Mouse (Mus musculus) MEL (cell line): ENCODE measurements around the gene Caprin1. TPM values are rescaled to one million over a fixed set of nuclear protein-coding genes. Genes with fewer than 3 reads are reported as not detected.
A peak's percentile ranks its signal among the peaks of the same experiment; 100 is the strongest.

Source experiments
- DNase-seq: peaks from one replicate; pipeline ENCODE4 v3.0.0; 2011; ENCODE audit warnings: low read depth, low spot score
- H3K27ac ChIP-seq: 2 replicates; pipeline ENCODE4 v1.5.1; 2012; ENCODE audit warnings: low read depth, mild to moderate bottlenecking, control low read depth, low read length, moderate library complexity; ENCODE audit not compliant: control insufficient read depth
- H3K27me3 ChIP-seq, 2 experiments: fragments of 150-350 bp in 1 of 2; sonication (generic) in 1 of 2; 2 replicates each; pipeline ENCODE4 v1.6.1; 2012; ENCODE audit warnings: low read length in 2 of 2, mild to moderate bottlenecking in 2 of 2, improper control_type of control experiment in 1 of 2, moderate library complexity in 1 of 2; ENCODE audit not compliant: insufficient read depth in 2 of 2, control insufficient read depth in 1 of 2
- H3K36me3 ChIP-seq, 2 experiments: 2 replicates each; pipeline ENCODE4 v1.6.1; 2012 to 2014; ENCODE audit warnings: low read length in 2 of 2, improper control_type of control experiment in 1 of 2, inconsistent platforms in 1 of 2, mild to moderate bottlenecking in 1 of 2; ENCODE audit not compliant: insufficient read depth in 2 of 2, control insufficient read depth in 1 of 2
- H3K4me1 ChIP-seq, 2 experiments: fragments of 150-350 bp in 1 of 2; sonication (generic) in 1 of 2; 2 replicates each; pipeline ENCODE4 v1.6.1; 2012; ENCODE audit warnings: low read length in 2 of 2, improper control_type of control experiment in 1 of 2, mild to moderate bottlenecking in 1 of 2; ENCODE audit not compliant: insufficient read depth in 2 of 2, control insufficient read depth in 1 of 2
- H3K4me3 ChIP-seq, 2 experiments: fragments of 150-350 bp in 1 of 2; sonication (generic) in 1 of 2; 2 replicates each; pipeline ENCODE4 v1.5.1; 2012; ENCODE audit warnings: low read depth in 2 of 2, low read length in 2 of 2, mild to moderate bottlenecking in 2 of 2, moderate library complexity in 2 of 2, control low read depth in 1 of 2, improper control_type of control experiment in 1 of 2; ENCODE audit not compliant: control insufficient read depth in 1 of 2, insufficient read depth in 1 of 2
- H3K79me2 ChIP-seq: 2 replicates; pipeline ENCODE4 v1.6.1; 2012; ENCODE audit warnings: mild to moderate bottlenecking, low read length, moderate library complexity; ENCODE audit not compliant: control insufficient read depth, poor library complexity, insufficient read depth
- H3K9ac ChIP-seq: 2 replicates; pipeline ENCODE4 v1.6.1; 2012; ENCODE audit warnings: low read depth, mild to moderate bottlenecking, control low read depth, low read length, moderate library complexity; ENCODE audit not compliant: control insufficient read depth, poor library complexity, severe bottlenecking
- H3K9me3 ChIP-seq: fragments of 150-350 bp; sonication (generic); replicated peaks from 2 replicates; pipeline ENCODE4 v1.6.1; 2012; ENCODE audit warnings: mild to moderate bottlenecking, low read length, improper control_type of control experiment, moderate library complexity; ENCODE audit not compliant: insufficient read depth
- CTCF ChIP-seq, 3 experiments: IDR thresholded peaks in 2 of 3; conservative IDR thresholded peaks in 1 of 3; 2 replicates each; pipeline ENCODE4 v1.5.1; 2011 to 2012; ENCODE audit warnings: low read length in 3 of 3, low read depth in 2 of 3, mild to moderate bottlenecking in 2 of 3, improper control_type of control experiment in 1 of 3, inconsistent platforms in 1 of 3, mixed read lengths in 1 of 3, moderate library complexity in 1 of 3; ENCODE audit not compliant: control insufficient read depth in 1 of 3, insufficient read depth in 1 of 3, poor library complexity in 1 of 3, severe bottlenecking in 1 of 3
- E2F4 ChIP-seq: IDR thresholded peaks from 2 replicates; pipeline ENCODE4 v1.6.1; 2011; ENCODE audit warnings: low read depth, low read length, improper control_type of control experiment, borderline replicate concordance
- ETS1 ChIP-seq: IDR thresholded peaks from 2 replicates; pipeline ENCODE4 v1.6.1; 2012; ENCODE audit warnings: low read depth, mild to moderate bottlenecking, inconsistent platforms, low read length, improper control_type of control experiment, moderate library complexity
- GATA1 ChIP-seq: IDR thresholded peaks from 2 replicates; pipeline ENCODE4 v1.6.1; 2011; ENCODE audit warnings: low read depth, low read length, improper control_type of control experiment
- JUND ChIP-seq: IDR thresholded peaks from 2 replicates; pipeline ENCODE4 v1.6.1; 2011; ENCODE audit warnings: low read depth, mild to moderate bottlenecking, improper control_type of control experiment, low read length
- KAT2A ChIP-seq: conservative IDR thresholded peaks from 2 replicates; pipeline ENCODE4 v1.6.1; 2012; ENCODE audit warnings: low read depth, low read length, improper control_type of control experiment, inconsistent platforms
- MAFK ChIP-seq: IDR thresholded peaks from 2 replicates; pipeline ENCODE4 v1.6.1; 2011; ENCODE audit warnings: low read depth, mild to moderate bottlenecking, low read length, improper control_type of control experiment, borderline replicate concordance
- MAX ChIP-seq: IDR thresholded peaks from 2 replicates; pipeline ENCODE4 v1.6.1; 2011; ENCODE audit warnings: low read length, improper control_type of control experiment
- MEF2A ChIP-seq: IDR thresholded peaks from 2 replicates; pipeline ENCODE4 v1.6.1; 2014; ENCODE audit warnings: low read depth, mild to moderate bottlenecking, inconsistent platforms, low read length, improper control_type of control experiment; ENCODE audit not compliant: poor library complexity, insufficient replicate concordance, severe bottlenecking; ENCODE audit errors: extremely low read depth
- MXI1 ChIP-seq: IDR thresholded peaks from 2 replicates; pipeline ENCODE4 v1.6.1; 2011; ENCODE audit warnings: mild to moderate bottlenecking, low read depth, low read length, improper control_type of control experiment
- NRF1 ChIP-seq: IDR thresholded peaks from 2 replicates; pipeline ENCODE4 v1.6.1; 2014; ENCODE audit warnings: low read depth, mild to moderate bottlenecking, inconsistent platforms, low read length, improper control_type of control experiment, moderate library complexity; ENCODE audit not compliant: poor library complexity, insufficient read depth, severe bottlenecking
- POLR2A ChIP-seq, 2 experiments: IDR thresholded peaks; 2 replicates each; pipeline ENCODE4 v1.6.1; 2011 to 2012; ENCODE audit warnings: low read length in 2 of 2, mild to moderate bottlenecking in 2 of 2, control low read depth in 1 of 2, improper control_type of control experiment in 1 of 2, low read depth in 1 of 2, moderate library complexity in 1 of 2; ENCODE audit not compliant: control insufficient read depth in 1 of 2, insufficient read depth in 1 of 2, poor library complexity in 1 of 2
- POLR2AphosphoS2 ChIP-seq: IDR thresholded peaks from 2 replicates; pipeline ENCODE4 v1.6.1; 2011; ENCODE audit warnings: low read length, improper control_type of control experiment
- POLR2AphosphoS5 ChIP-seq: IDR thresholded peaks from 2 replicates; pipeline ENCODE4 v1.6.1; 2012; ENCODE audit warnings: low read depth, borderline replicate concordance, mild to moderate bottlenecking, inconsistent platforms, low read length, moderate library complexity, mixed read lengths
- RAD21 ChIP-seq: IDR thresholded peaks from 2 replicates; pipeline ENCODE4 v1.6.1; 2011; ENCODE audit warnings: mild to moderate bottlenecking, low read depth, low read length, improper control_type of control experiment
- RCOR1 ChIP-seq: IDR thresholded peaks from 2 replicates; pipeline ENCODE4 v1.6.1; 2012; ENCODE audit warnings: low read depth, mild to moderate bottlenecking, inconsistent platforms, low read length, improper control_type of control experiment
- SIN3A ChIP-seq: IDR thresholded peaks from 2 replicates; pipeline ENCODE4 v1.6.1; 2012; ENCODE audit warnings: low read length, improper control_type of control experiment, inconsistent platforms
- SMC3 ChIP-seq: IDR thresholded peaks from 2 replicates; pipeline ENCODE4 v1.6.1; 2011; ENCODE audit warnings: low read depth, low read length, improper control_type of control experiment
- TBP ChIP-seq: IDR thresholded peaks from 2 replicates; pipeline ENCODE4 v1.8.0; 2011; ENCODE audit warnings: low read depth, low read length, improper control_type of control experiment
- TCF12 ChIP-seq: IDR thresholded peaks from 2 replicates; pipeline ENCODE4 v1.6.1; 2014; ENCODE audit warnings: low read depth, mild to moderate bottlenecking, inconsistent platforms, low read length, improper control_type of control experiment, moderate library complexity
- UBTF ChIP-seq: IDR thresholded peaks from 2 replicates; pipeline ENCODE4 v1.6.1; 2012; ENCODE audit warnings: low read depth, mild to moderate bottlenecking, inconsistent platforms, low read length, improper control_type of control experiment, moderate library complexity, borderline replicate concordance; ENCODE audit not compliant: insufficient read depth
- USF2 ChIP-seq, 2 experiments: IDR thresholded peaks; 2 replicates each; pipeline ENCODE4 v1.6.1; 2011 to 2012; ENCODE audit warnings: improper control_type of control experiment in 2 of 2, low read length in 2 of 2, borderline replicate concordance in 1 of 2, inconsistent platforms in 1 of 2, low read depth in 1 of 2, mild to moderate bottlenecking in 1 of 2; ENCODE audit not compliant: insufficient read depth in 1 of 2
- ZC3H11A ChIP-seq: IDR thresholded peaks from 2 replicates; pipeline ENCODE4 v1.6.1; 2012; ENCODE audit warnings: low read depth, mild to moderate bottlenecking, inconsistent platforms, low read length, improper control_type of control experiment
- ZNF384 ChIP-seq: IDR thresholded peaks from 2 replicates; pipeline ENCODE4 v1.6.1; 2012; ENCODE audit warnings: low read depth, mild to moderate bottlenecking, inconsistent platforms, low read length, improper control_type of control experiment
- polyA plus RNA-seq, 2 experiments: library from polyadenylated mRNA; stranded (reverse) in 1 of 2; unstranded in 1 of 2; fragments of >175 nt in 1 of 2; fragments of >200 nt in 1 of 2; gene quantifications; 2 replicates each; pipeline versions ENCODE4 v1.2.1 to v1.2.4; 2012; ENCODE audit warnings: low replicate concordance in 2 of 2, low read depth in 1 of 2; ENCODE audit not compliant: insufficient read length in 2 of 2, insufficient read depth in 1 of 2, missing spikeins in 1 of 2
- total RNA-seq: library from RNA; depleted of rRNA; stranded (reverse); fragments of 300-350 nt; gene quantifications from 2 replicates; pipeline ENCODE4 v1.2.3, GENCODE M21; 2012

The Caprin1 gene
- total and polyA plus RNA-seq, 3 experiments: 209 to 426 (median 239) TPM

DNA sequence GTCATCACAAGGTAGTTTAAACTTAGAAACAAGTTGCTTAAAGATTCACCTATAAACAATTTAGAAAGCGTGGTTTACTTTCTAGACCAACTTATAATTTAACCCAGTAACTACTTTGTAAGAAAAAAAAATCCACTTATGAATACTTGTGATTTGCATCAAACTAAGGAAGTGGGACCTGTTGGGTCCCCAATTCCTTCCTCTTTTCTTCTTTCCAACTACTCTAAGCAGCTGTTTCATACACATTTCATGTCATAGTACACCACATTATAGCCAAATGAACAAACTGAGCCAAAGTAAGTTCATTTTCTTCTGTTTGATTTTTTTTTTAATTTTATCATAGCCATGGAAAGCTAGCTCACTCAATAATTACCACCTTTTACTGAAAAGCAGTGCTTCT lies 11.7 kb downstream of the Caprin1 start:
- TF ChIP-seq ZNF384 (peak; percentile 18; the same call in 1 of the 2 replicates), MAX (no peak), SIN3A (no peak), GATA1 (no peak)
- TF ChIP-seq, all 39 proteins: peak for 1
- no peak overlapping the region for H3K9ac ChIP-seq
- H3K27me3 ChIP-seq: no peaks in the 10 kb centered on the region
- peaks cover 55 to 58% of the 10 kb centered on the region in 2 experiments for H3K36me3 ChIP-seq
- no peaks in the 10 kb centered on the region for H3K9me3 ChIP-seq
- DNase-seq: peak; percentile 50
- peaks cover 3 to 12% of the 10 kb centered on the region in 2 experiments; a peak in 3 of 4 replicates for H3K4me1 ChIP-seq
- H3K4me3 ChIP-seq: no peak overlapping the region
- H3K79me2 ChIP-seq: peaks cover 44% of the 10 kb centered on the region
- no peak overlapping the region for H3K27ac ChIP-seq

GRCm38 (mm10) chr2:103784621-103785020 lies 12.8 kb downstream of the Caprin1 start:
- H3K4me3 ChIP-seq: no peak overlapping the region
- H3K27me3 ChIP-seq: no peaks in the 10 kb centered on the region
- TF ChIP-seq KAT2A: no peak
- TF ChIP-seq SMC3: peak; percentile 26
- TF ChIP-seq MXI1: no peak
- peak; percentile 40 to 51 (median 49) for TF ChIP-seq CTCF (IDR thresholded peaks at IDR 0.05 in 2 of 3, conservative IDR thresholded peaks at IDR 0.05 in 1 of 3; ENCODE audit: control insufficient read depth in 1 of 3, insufficient read depth in 1 of 3, low read depth in 2 of 3, low read length in 3 of 3, poor library complexity in 1 of 3, severe bottlenecking in 1 of 3)
- H3K27ac ChIP-seq: no peak overlapping the region
- H3K9me3 ChIP-seq: no peaks in the 10 kb centered on the region
- peaks cover 34% of the 10 kb centered on the region for H3K79me2 ChIP-seq
- H3K36me3 ChIP-seq: peaks cover 48 to 61% of the 10 kb centered on the region in 2 experiments
- no peak overlapping the region for H3K9ac ChIP-seq
- peaks cover 3 to 12% of the 10 kb centered on the region in 2 experiments; a peak in 3 of 4 replicates for H3K4me1 ChIP-seq
- DNase-seq: peak; percentile 54

DNA sequence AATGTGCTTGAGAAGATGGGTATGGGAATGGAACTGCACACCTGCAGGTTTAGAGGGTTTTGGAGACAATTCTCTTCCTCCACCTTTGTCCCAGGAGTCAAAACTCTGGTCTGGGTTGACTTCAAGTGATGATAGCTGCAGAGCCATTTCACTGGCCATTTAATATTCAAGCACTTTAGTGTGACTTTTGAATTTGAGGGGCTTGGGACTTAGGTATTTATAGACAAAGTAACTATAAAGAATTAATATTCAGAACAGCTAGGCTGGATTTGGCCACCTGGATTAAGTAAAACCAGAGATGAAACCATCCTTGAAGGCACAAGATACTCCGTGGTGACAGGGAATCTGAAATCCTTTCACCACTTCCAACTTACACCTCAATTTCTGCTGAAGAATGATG lies 35.0 kb downstream of the Caprin1 start:
- Histone ChIP-seq H3K27ac (peak overlapping the region; percentile 1; the same call in 1 of the 2 replicates), H3K9ac (peak overlapping the region; percentile 63; the same call in 1 of the 2 replicates), H3K9me3 (no peaks in the 10 kb centered on the region), H3K27me3 (no peaks in the 10 kb centered on the region), H3K36me3 (peaks cover 18 to 32% of the 10 kb centered on the region in 2 experiments), H3K79me2 (peaks cover 26% of the 10 kb centered on the region), H3K4me1 (peaks cover 2 to 9% of the 10 kb centered on the region in 2 experiments; a peak in 1 of 4 replicates), H3K4me3 (no peak overlapping the region; a peak in 1 of 4 replicates)
- no peak for DNase-seq
- no peak for TF ChIP-seq POLR2A (IDR thresholded peaks at IDR 0.05; ENCODE audit: control insufficient read depth in 1 of 2, insufficient read depth in 1 of 2, low read depth in 1 of 2, low read length in 2 of 2, poor library complexity in 1 of 2)
- TF ChIP-seq RCOR1: no peak
- TF ChIP-seq MEF2A: no peak
- no peak for TF ChIP-seq RAD21
- no peak for TF ChIP-seq ZNF384
- no peak for TF ChIP-seq UBTF
- TF ChIP-seq GATA1: no peak
- TF ChIP-seq CTCF (IDR thresholded peaks at IDR 0.05 in 2 of 3, conservative IDR thresholded peaks at IDR 0.05 in 1 of 3; ENCODE audit: control insufficient read depth in 1 of 3, insufficient read depth in 1 of 3, low read depth in 2 of 3, low read length in 3 of 3, poor library complexity in 1 of 3, severe bottlenecking in 1 of 3): no peak
- no peak for TF ChIP-seq ETS1
- no peak for TF ChIP-seq NRF1
- TF ChIP-seq USF2 (IDR thresholded peaks at IDR 0.05; ENCODE audit: borderline replicate concordance in 1 of 2, insufficient read depth in 1 of 2, low read depth in 1 of 2, low read length in 2 of 2): no peak
- no peak for TF ChIP-seq TBP
- no peak for TF ChIP-seq MAFK
- no peak for TF ChIP-seq POLR2AphosphoS2
- no peak for TF ChIP-seq JUND
- no peak for TF ChIP-seq KAT2A
- no peak for TF ChIP-seq POLR2AphosphoS5
- TF ChIP-seq E2F4: no peak
- no peak for TF ChIP-seq ZC3H11A
- TF ChIP-seq TCF12: no peak
